Mouse (Mus musculus) CD8-positive naive resting alpha-beta T cell, adult 2 months (primary cell): ENCODE results near the gene Cacna2d3.

Experiments used
- DNase-seq, 2 experiments: peaks; one replicate each; pipeline ENCODE4 v3.0.0; 2022; ENCODE audit warnings: low read depth in 2 of 2, low spot score in 2 of 2

Cacna2d3 gene

GRCm38 (mm10) chr14:29498546-29499290 lies 222.9 kb downstream of the Cacna2d3 start:
- no peak for DNase-seq

DNA sequence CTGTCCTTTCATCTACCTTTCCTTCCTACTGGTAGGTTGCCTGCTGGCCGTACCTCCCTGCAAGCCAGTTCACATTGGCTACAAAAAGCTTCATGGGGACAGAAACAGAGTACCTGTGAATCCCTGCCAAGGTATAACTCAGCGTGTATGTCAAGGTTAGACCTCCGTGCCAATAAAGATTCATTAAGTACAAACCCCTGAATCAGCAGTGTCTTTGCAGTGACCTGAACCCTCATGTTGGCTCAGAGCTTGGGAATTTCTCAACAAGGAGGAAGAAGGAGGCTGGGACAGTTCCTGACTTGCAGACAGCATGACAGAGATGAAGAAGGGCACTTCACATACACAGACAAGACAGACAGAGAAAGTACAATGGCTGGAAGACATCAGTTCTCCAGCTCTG lies 225.1 kb downstream of the Cacna2d3 start:
- no peak for DNase-seq

GRCm38 (mm10) chr14:29491786-29492185 lies 229.9 kb downstream of the Cacna2d3 start:
- DNase-seq: no peak

DNA sequence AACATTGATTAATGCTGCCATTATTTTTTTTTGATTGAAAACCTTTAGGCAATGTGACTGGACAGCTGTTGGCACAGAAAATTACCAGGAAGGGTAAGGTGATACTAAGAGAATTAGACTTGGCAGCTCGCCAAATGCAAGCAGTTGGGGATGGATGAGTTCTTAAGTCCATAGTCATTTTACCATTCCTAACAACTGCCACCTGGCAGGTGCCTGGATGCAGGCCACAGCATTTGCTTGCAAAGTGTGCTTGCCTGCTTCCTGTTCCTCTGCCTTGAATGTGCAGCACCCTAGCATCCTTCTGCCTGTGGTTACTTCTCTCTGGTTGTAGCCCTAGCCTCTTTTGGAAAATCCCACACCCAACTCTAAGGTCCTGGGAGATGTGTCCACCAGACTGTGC lies 236.2 kb downstream of the Cacna2d3 start:
- no peak for DNase-seq

- no peak for DNase-seq
Observed at GRCm38 (mm10) chr14:29478403-29478983, 243.2 kb downstream of the Cacna2d3 start.

DNA sequence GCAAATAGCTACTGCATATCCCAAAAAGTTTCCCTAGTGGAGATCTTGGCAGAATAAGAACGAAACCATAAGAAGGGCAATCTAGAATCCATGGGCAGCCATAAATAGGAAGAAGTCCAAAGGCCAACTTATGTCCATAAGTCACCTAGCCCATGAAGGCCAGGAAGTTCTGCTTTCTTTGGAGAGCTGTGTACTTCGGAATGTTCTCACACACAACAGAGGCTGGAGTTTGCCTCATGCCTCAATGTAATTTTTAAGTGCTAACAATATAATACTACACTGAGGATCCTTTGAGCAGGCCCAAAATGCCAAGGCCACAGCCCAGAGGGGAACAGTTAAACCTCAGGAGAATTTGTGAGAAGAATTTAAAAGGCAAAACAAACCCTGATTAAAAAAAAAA lies 257.4 kb downstream of the Cacna2d3 start:
- no peak for DNase-seq

GRCm38 (mm10) chr14:29449203-29449602 lies 272.5 kb downstream of the Cacna2d3 start:
- no peak for DNase-seq

- no peak for DNase-seq
Observed at GRCm38 (mm10) chr14:29443091-29444026, 278.3 kb downstream of the Cacna2d3 start.

DNA sequence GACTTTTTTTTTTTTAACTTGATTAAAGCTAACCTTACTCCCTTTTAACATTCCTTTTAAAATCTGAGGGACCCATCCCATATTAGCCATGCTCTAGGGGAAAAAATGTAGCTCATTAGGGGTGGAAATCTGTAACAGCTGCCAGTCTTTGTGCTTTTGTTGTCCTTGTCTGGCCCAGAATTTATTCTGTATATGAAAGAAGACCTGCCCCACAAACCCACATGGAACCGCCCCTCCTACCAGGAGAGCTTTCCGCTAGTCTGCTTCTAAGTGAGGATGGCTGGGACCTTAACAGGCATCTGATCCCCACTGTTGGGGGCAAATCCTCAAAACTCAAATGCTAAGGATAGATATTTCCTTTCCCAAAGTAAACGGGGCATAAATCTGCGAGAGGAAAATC lies 279.2 kb downstream of the Cacna2d3 start:
- no peak for DNase-seq

DNA sequence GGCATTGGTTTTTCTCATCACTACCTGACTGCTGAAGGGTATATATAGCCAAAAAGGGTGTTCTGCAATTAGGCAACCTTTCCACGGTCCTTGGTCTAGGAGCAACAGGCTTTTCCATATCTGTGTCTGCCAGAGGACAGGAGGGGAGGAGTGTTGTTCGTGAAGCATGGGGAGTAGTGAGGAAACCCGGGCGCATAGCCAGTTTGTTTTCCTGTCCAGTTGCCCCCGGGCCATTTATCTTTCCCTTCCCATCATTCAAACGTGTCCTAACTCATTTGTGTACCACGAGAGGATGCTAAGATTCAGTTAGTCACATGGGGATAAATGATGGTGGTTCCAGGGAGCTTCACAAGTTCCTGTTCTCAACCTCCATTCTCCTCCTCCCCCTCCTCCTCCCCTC lies 283.0 kb downstream of the Cacna2d3 start:
- DNase-seq: no peak

DNA sequence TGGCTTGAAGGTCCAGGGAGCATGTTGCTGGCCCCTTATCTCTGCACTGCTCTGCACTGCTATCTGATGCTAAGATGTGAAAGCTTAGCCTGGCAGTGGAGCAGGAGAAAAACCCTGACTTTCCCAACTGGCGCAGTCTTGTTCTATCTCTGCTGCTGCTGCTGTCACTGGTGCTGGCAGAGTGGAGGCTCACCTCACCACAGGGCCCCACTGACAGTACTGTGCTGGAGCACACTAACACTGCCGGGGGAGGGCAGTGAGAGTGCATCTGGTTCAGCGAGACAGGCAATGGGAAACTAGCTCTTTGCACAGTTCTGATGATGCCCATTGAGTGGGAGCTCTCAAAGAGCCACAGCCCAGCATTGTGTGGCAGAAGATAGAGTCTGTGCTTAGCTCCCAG lies 283.4 kb downstream of the Cacna2d3 start:
- no peak for DNase-seq

- no peak for DNase-seq
Observed at GRCm38 (mm10) chr14:29435203-29435602, 286.5 kb downstream of the Cacna2d3 start.

DNA sequence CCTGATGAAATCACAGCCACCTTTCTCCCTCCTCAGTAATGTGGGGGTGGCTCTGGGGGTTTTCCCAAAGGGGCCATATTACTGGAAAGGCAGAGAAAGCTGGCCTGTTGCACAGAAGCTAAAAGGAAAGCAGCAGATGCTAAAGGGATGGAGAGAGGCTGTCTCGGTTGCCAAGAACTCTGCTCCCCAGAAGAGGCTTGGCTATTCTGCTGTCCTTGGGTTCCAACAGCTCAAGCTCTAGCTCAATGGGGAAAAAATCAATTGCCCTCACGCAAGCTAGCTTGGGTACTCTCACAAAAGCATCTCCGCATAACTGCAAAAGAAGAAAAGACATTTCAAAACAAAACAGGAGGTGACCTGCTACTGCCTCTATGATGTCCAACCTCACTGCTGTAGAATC lies 287.9 kb downstream of the Cacna2d3 start:
- DNase-seq: no peak

DNA sequence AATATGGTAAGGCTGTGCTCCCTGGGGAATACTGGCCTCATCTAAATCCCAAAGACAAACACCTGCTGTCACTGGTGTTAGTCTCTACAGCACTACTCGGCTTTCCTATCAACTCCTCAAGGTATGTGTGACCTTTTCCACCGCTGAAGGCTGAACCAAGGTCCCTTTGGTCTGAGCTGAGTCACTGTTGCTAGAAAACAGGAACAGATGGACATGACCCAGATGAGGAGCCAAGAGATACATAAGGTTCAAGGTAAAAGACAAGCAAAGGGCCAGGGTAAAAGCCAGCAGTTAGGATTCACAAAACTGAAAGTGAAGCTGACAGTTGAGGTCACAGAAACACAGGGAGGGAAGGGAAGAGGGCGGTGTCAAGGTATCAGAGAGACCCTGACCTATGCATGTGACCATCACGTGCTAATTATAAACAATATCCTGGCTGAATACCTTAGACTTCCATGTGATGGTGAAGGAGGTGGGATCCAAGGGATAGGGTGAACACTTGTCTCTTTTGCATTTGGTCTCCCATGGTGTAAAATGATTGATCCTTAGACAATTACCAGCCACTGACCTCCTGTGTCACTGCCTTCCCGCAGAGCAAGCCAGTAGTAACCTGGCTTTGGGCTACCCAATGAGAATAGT lies 288.5 kb downstream of the Cacna2d3 start:
- no peak for DNase-seq

DNA sequence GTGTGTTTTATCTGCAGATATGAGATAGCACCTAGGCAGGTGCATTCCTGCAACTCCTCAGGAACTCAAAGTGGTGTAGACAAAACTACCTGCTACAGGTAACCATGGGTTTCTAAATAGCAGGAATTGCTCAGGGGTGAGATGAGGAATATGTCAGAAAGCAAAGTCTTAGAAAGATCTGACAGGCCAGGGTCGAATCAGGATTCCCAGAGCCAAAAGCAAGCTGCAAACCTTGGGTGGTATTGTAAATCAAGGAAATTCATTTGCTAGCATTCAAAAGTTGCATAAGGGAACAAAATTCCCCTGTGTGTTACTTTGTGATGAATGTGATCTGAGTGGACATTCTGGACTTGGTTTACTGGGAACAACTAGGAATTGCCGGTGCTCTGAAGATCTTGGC lies 291.9 kb downstream of the Cacna2d3 start:
- no peak for DNase-seq

DNA sequence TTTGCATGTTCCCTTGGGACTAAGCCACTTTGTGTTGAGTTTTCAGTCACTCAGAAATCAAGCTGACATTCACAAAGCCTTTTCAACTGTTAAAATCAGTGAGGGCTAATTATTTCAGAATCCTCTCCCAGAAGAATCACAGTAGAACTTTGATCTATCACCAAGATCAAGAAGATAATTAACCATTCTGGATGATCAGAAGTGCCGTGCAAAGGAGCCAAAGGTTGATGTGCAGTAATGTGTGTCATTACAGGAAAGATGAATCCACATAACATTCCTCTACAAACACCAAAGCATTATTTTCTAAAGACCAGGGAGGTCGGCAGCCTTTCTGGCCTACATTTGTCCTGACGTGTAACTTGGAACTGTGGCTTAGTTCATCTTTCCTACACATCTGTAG lies 296.0 kb downstream of the Cacna2d3 start:
- no peak for DNase-seq

- DNase-seq: no peak
Observed at GRCm38 (mm10) chr14:29425208-29425607, 296.5 kb downstream of the Cacna2d3 start.

- no peak for DNase-seq
Observed at GRCm38 (mm10) chr14:29405878-29406165, 315.8 kb downstream of the Cacna2d3 start.

- DNase-seq: no peak
Observed at GRCm38 (mm10) chr14:29405125-29405877, 316.4 kb downstream of the Cacna2d3 start.

DNA sequence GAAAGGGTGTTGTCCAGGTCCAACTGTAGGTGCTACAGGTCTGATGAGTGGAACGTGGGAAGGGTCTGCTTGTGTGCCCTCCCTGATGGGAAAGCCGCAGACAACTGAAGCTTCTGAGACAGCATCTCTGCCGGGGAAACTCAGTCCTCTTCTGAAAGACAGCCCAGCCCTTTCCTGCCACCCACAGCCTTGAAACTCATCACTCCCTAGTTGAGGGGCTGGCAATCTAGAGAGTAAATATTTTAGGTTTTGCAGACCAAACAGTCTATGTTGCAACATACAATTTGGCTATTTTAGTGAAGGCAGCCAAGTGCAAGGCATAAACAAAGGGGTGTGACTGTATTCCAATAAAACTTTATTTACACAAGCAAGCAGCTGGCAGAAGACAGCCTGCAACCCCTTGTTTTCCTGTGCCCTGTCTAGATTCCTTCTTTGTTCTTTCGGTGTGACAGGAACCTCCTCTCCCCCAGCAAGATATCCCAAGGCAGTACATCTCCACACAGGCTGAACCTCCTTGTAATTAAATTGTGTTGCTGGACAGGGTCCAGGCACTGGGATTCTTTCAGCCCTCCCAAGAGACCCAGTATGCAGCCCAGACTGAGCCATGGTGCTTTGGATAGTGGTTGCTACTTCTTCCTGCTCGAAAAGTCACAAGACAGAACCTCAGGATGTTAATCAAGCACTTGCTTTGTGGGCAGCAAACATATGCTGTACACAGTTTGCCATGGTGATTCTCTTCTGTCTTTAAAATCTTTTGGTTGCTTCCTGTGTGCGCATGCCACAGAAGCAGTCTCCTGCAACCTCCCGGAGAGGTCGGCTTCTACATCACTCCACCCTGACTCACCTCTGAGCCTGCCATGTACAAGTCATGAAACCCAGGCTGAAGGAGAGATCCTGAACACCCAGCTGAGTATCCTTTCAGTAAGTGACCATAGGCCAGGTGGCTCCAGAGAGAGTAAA lies 317.5 kb downstream of the Cacna2d3 start:
- DNase-seq: no peak
